ENCODE assay signal across 7 mouse cellular contexts in genomic region chr3:22077657-22078475, GRCm38 (mm10). TPM values are rescaled to one million over a fixed set of nuclear protein-coding genes. Genes with fewer than 3 reads are reported as not detected.
DNase-seq lines count a peak whose midpoint lies in the region; ATAC-seq and TF ChIP-seq lines count a peak whose summit lies in the region.

No protein-coding gene starts in this region.

- peak overlapping the region; percentile 100 for H3K9ac ChIP-seq in ES-Bruce4 (ENCODE audit: low read depth, poor library complexity, severe bottlenecking)
- H3K9ac ChIP-seq in embryonic facial prominence, embryonic 13.5 days: peak overlapping the region; percentile 98

- peaks cover 6% of the 10 kb centered on the region; the same call in 1 of the 2 replicates for H3K36me3 ChIP-seq in ES-Bruce4 (ENCODE audit: control insufficient read depth, insufficient read depth, low read length, poor library complexity, severe bottlenecking)
- peaks cover 4% of the 10 kb centered on the region; the same call in 1 of the 2 replicates for H3K36me3 ChIP-seq in embryonic facial prominence, embryonic 13.5 days
- H3K36me3 ChIP-seq in midbrain, embryonic 10.5 days: peaks cover 15% of the 10 kb centered on the region
- no peaks in the 10 kb centered on the region for H3K36me3 ChIP-seq in thymus, adult 2 months (ENCODE audit: control insufficient read depth, insufficient read depth, low read length)

- TF ChIP-seq POLR2A in ES-Bruce4 (IDR thresholded peaks at IDR 0.05; ENCODE audit: insufficient read depth, low read length): no peak
- TF ChIP-seq POLR2A in thymus, adult 2 months (IDR thresholded peaks at IDR 0.05; ENCODE audit: control insufficient read depth, extremely low read depth, insufficient read depth, low read length, poor library complexity): no peak

- no peaks in the 10 kb centered on the region for H3K27me3 ChIP-seq in ES-Bruce4 (ENCODE audit: control insufficient read depth, insufficient read depth, low read length, poor library complexity, severe bottlenecking)
- H3K27me3 ChIP-seq in embryonic facial prominence, embryonic 13.5 days: no peaks in the 10 kb centered on the region
- H3K27me3 ChIP-seq in midbrain, embryonic 10.5 days (ENCODE audit: low read depth, poor library complexity, severe bottlenecking): no peaks in the 10 kb centered on the region
- H3K27me3 ChIP-seq in thymus, adult 2 months (ENCODE audit: control insufficient read depth, insufficient read depth, low read length): no peaks in the 10 kb centered on the region

- H3K27ac ChIP-seq in ES-Bruce4 (ENCODE audit: insufficient read depth, low read length): peak overlapping the region; percentile 80
- peak overlapping the region; percentile 97 for H3K27ac ChIP-seq in embryonic facial prominence, embryonic 13.5 days
- H3K27ac ChIP-seq in midbrain, embryonic 10.5 days (replicated peaks): peak overlapping the region; percentile 100
- H3K27ac ChIP-seq in thymus, adult 2 months (ENCODE audit: control insufficient read depth, insufficient read depth, low read length): peak overlapping the region; percentile 24

- peak; percentile 79 for DNase-seq in adipocyte (ENCODE audit: low spot score)
- DNase-seq in heart, postnatal 4 days: peak; percentile 49
- peak; percentile 35 to 52 for DNase-seq in layer of hippocampus, postnatal 36 days
- DNase-seq in midbrain, embryonic 10.5 days (ENCODE audit: low spot score): peak; percentile 24
- peak; percentile 45 for DNase-seq in thymus, adult 2 months

- TF ChIP-seq CTCF in ES-Bruce4 (IDR thresholded peaks at IDR 0.05; ENCODE audit: low read depth, low read length): no peak
- no peak for TF ChIP-seq CTCF in thymus, adult 2 months (IDR thresholded peaks at IDR 0.05; ENCODE audit: borderline replicate concordance, control insufficient read depth, extremely low read depth, insufficient read depth, low read length, poor library complexity)

- peak overlapping the region; percentile 69 for H3K4me2 ChIP-seq in embryonic facial prominence, embryonic 13.5 days

- 1% methylated on average over 9 of the region's 9 CpGs for WGBS in embryonic facial prominence, embryonic 13.5 days
- 7% methylated on average over 9 of the region's 9 CpGs for WGBS in midbrain, embryonic 10.5 days
- WGBS in thymus, adult 2 months: 4% methylated on average over 9 of the region's 9 CpGs

- H3K4me3 ChIP-seq in ES-Bruce4 (ENCODE audit: low read depth, low read length): peak overlapping the region; percentile 45
- H3K4me3 ChIP-seq in embryonic facial prominence, embryonic 13.5 days: peak overlapping the region; percentile 89
- peak overlapping the region; percentile 92 for H3K4me3 ChIP-seq in midbrain, embryonic 10.5 days
- H3K4me3 ChIP-seq in thymus, adult 2 months (ENCODE audit: control insufficient read depth, insufficient read depth, low read length): peak overlapping the region; percentile 32

- H3K9me3 ChIP-seq in ES-Bruce4 (replicated peaks; ENCODE audit: control insufficient read depth, insufficient read depth, low read length, poor library complexity, severe bottlenecking): no peaks in the 10 kb centered on the region
- H3K9me3 ChIP-seq in embryonic facial prominence, embryonic 13.5 days: no peaks in the 10 kb centered on the region
- H3K9me3 ChIP-seq in midbrain, embryonic 10.5 days (replicated peaks): no peaks in the 10 kb centered on the region

- TF ChIP-seq EP300 in ES-Bruce4 (IDR thresholded peaks at IDR 0.05; ENCODE audit: insufficient read depth, low read depth, low read length): 0 out of 2 replicates have a peak, but pooled peaks have one; percentile 13

- peaks cover 5% of the 10 kb centered on the region for H3K4me1 ChIP-seq in ES-Bruce4 (ENCODE audit: control insufficient read depth, insufficient read depth, low read length)
- peaks cover 45% of the 10 kb centered on the region for H3K4me1 ChIP-seq in embryonic facial prominence, embryonic 13.5 days
- H3K4me1 ChIP-seq in midbrain, embryonic 10.5 days: peaks cover 32% of the 10 kb centered on the region
- H3K4me1 ChIP-seq in thymus, adult 2 months (replicated peaks; ENCODE audit: control insufficient read depth, insufficient read depth, low read length): peaks cover 34% of the 10 kb centered on the region

- ATAC-seq in embryonic facial prominence, embryonic 13.5 days (ENCODE audit: insufficient number of reproducible peaks, insufficient read depth, low FRiP score, low TSS enrichment, low read depth): no peak

RNA-seq across cellular contexts. Expression of gene Tbl1xr1, which starts 1.4 kb away (rescaled TPM):
- 50.0 and 64.4 TPM in 2 replicates for polyA plus RNA-seq in ES-Bruce4 (2011; ENCODE audit: insufficient read depth, insufficient read length, low read depth, missing spikeins)
- 22.7 and 23.7 TPM in 2 replicates for polyA plus RNA-seq in embryonic facial prominence, embryonic 13.5 days (2015; fragmentation: Nextera tagmentation; extraction: Ambion mirVana)
- total RNA-seq in heart, postnatal 4 days (2021): 10 to 100 TPM; 57.5 to 58.8 TPM
- total RNA-seq in layer of hippocampus, postnatal 36 days (2021): 100 to 1,000 TPM; 142 to 156 TPM
- polyA plus RNA-seq in midbrain, embryonic 10.5 days (2016; fragmentation: Nextera tagmentation; extraction: Ambion mirVana): 20.7 and 22.4 TPM in 2 replicates
- polyA plus RNA-seq in thymus, adult 2 months (2012; rRNA removed): 53.2 and 67.3 TPM in 2 replicates

Comparison
In these comparisons a context has a peak if more than half of its experiments do, and no peak if none do; other contexts are left out.
1. H3K27ac ChIP-seq: peak in every context shown above with its lines; median percentile 100 in midbrain, embryonic 10.5 days; 97 in embryonic facial prominence, embryonic 13.5 days; 80 in ES-Bruce4; 24 in thymus, adult 2 months.
2. H3K4me3 ChIP-seq: peak in every context shown above with its lines; median percentile 92 in midbrain, embryonic 10.5 days; 89 in embryonic facial prominence, embryonic 13.5 days; 45 in ES-Bruce4; 32 in thymus, adult 2 months.
3. DNase-seq: peak in every context shown above with its lines; median percentile 79 in adipocyte; 49 in heart, postnatal 4 days; 45 in thymus, adult 2 months; 44 in layer of hippocampus, postnatal 36 days; 24 in midbrain, embryonic 10.5 days.